Mouse (Mus musculus) liver, embryonic 14.5 days (tissue): ENCODE measurements around the gene Cd69.

Source experiments
- CTCF ChIP-seq: IDR thresholded peaks from 2 replicates; pipeline ENCODE4 v1.5.1; 2016; ENCODE audit warnings: antibody characterized with exemption, low read depth, control low read depth
- EP300 ChIP-seq: IDR thresholded peaks from 2 replicates; pipeline ENCODE4 v1.6.1; 2016; ENCODE audit warnings: antibody characterized with exemption, low read depth

DNA sequence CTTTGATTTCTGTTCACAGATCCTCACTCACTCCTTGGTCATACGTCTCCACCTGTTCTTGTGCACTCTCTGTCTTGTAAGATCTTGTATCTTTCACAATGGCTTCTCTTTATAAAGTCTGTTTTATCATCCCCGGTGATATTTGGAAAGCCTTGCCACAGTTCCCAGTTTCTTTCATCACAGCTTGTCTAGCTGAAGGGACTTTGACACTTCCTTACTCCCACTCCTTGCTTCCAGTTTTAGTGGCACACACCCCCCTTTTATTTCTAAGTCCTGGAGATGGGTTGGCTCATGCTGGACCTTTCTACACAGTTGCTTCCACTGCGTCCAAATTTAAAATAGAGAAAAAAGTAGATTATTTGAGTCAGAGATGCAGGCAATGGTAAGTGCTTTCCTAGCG, 20.9 kb downstream of the Cd69 start:
- TF ChIP-seq CTCF (no peak), EP300 (no peak)
